Mouse (Mus musculus) brown adipose tissue, adult 24 weeks (tissue): ENCODE measurements at regions not wholly inside any gene's neighbourhood (a gene's known extent, or its start where the extent isn't known, plus 50 kb on each side); places are given as distances from the start of the nearest gene placed in this dataset.

Experiments used
- H3K27ac ChIP-seq: fragments of 200-500 bp; replicated peaks from 2 replicates; pipeline ENCODE4 v1.5.1; 2012; ENCODE audit warnings: low read depth, mild to moderate bottlenecking, low read length
- H3K4me1 ChIP-seq: fragments of 200-500 bp; 2 replicates; pipeline ENCODE4 v1.6.1; 2012; ENCODE audit warnings: low read length, mixed read lengths; ENCODE audit not compliant: control insufficient read depth, insufficient read depth, insufficient read length
- H3K4me3 ChIP-seq: fragments of 200-500 bp; 2 replicates; pipeline ENCODE4 v1.5.1; 2012; ENCODE audit warnings: low read depth, mild to moderate bottlenecking, low read length, moderate library complexity; ENCODE audit not compliant: insufficient read depth

GRCm38 (mm10) chr3:18941301-18942177, 686.9 kb downstream of the 1700064H15Rik start:
- no peaks in the 10 kb centered on the region for H3K4me1 ChIP-seq
- no peak overlapping the region for H3K4me3 ChIP-seq
- no peak overlapping the region for H3K27ac ChIP-seq

- Histone ChIP-seq H3K4me1 (no peaks in the 10 kb centered on the region), H3K4me3 (no peak overlapping the region), H3K27ac (no peak overlapping the region)
Measured at GRCm38 (mm10) chr3:18960341-18960740, 668.1 kb downstream of the 1700064H15Rik start.

DNA sequence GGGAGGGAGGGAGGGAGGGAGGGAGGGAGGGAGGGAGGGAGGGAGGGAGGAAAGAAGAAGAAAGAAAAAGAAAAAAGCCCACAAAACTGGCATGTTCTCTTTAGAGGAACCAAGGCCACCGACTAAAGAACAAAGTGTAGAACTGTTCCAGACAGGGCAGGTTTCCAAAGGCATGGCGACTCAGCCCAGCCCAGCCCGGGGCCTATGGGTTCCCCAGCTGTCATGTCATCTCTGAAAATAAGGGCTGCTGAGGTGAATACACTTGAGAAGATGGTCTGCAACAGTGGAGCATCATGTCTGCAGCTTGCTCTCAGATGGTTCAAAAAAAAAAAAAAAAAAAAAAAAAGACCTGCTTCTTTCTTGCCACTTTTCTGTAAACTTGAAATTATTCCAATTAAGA, 639.8 kb downstream of the 1700064H15Rik start:
- H3K4me3 ChIP-seq, result no peak overlapping the region
- no peaks in the 10 kb centered on the region; the same call in 1 of the 2 replicates for H3K4me1 ChIP-seq
- no peak overlapping the region for H3K27ac ChIP-seq

GRCm38 (mm10) chr3:18989577-18990240, 638.8 kb downstream of the 1700064H15Rik start:
- Histone ChIP-seq H3K27ac (no peak overlapping the region), H3K4me3 (no peak overlapping the region), H3K4me1 (no peaks in the 10 kb centered on the region; the same call in 1 of the 2 replicates)

DNA sequence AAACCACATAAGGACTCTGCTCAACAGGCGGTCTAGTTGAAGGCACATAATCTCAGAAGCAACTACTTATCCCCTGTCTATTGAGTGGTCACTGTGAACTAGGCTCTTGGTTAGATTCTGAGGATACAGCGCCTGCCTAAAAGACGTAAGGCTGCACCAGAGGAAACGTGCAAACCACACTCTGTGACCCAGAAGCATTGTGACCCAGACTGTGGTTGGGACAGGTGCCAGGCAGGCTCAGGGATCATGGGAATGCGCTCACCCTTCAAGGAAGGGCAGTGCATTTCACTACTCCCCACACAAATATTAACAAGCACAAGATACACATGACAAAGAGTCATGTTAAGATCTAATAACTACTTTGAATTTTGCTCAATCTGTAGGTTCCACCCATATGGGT, 628.3 kb downstream of the 1700064H15Rik start:
- Histone ChIP-seq H3K4me1 (peaks cover 4% of the 10 kb centered on the region; the same call in 1 of the 2 replicates), H3K4me3 (no peak overlapping the region), H3K27ac (no peak overlapping the region)

DNA sequence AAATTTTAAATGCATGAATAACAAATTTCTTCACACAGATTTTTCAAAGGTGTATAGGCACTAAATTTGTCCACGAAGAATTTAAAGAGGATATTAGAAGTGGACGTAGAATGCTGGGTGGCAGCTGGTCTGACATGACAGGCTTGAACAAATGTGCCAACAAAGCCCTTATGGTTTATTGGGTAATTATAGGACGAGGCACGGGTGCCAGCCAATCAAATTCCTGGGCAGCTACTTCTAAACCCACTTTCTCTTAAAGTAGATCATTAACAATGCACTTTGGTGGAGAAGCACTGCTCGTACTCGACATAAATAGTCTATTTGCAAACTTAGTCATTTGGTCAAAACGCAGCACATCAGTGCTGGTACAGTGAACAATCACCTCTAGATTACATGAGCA, 626.4 kb downstream of the 1700064H15Rik start:
- peaks cover 4% of the 10 kb centered on the region; the same call in 1 of the 2 replicates for H3K4me1 ChIP-seq
- no peak overlapping the region for H3K27ac ChIP-seq
- H3K4me3 ChIP-seq, result no peak overlapping the region

DNA sequence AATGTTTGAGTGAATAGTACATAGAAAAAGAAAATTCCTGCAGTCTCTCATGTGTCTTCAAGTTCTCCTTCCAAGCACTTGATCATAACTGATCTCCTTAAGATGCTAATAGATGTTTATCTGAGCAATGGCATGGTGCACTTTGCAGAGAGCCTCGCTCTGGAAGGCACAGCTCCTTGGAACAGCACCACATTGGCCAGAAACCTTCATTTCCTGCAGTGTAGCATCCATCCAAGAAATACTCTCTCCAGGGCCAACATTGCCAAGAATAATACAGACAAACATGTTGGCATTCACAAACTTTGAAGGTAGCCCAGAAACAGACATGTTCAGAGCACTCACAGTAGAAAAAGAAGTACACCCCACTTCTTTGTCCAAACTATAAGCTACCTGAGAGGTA, 623.7 kb downstream of the 1700064H15Rik start:
- Histone ChIP-seq H3K4me3 (no peak overlapping the region), H3K4me1 (peaks cover 4% of the 10 kb centered on the region; the same call in 1 of the 2 replicates), H3K27ac (no peak overlapping the region)

GRCm38 (mm10) chr3:19044566-19044965, 583.9 kb downstream of the 1700064H15Rik start:
- Histone ChIP-seq H3K27ac (no peak overlapping the region), H3K4me3 (no peak overlapping the region), H3K4me1 (no peaks in the 10 kb centered on the region)

GRCm38 (mm10) chr3:19045933-19046332, 582.5 kb downstream of the 1700064H15Rik start:
- Histone ChIP-seq H3K27ac (no peak overlapping the region), H3K4me1 (no peaks in the 10 kb centered on the region), H3K4me3 (no peak overlapping the region)

- no peak overlapping the region for H3K4me3 ChIP-seq
- H3K27ac ChIP-seq, result no peak overlapping the region
- no peaks in the 10 kb centered on the region for H3K4me1 ChIP-seq
Measured at GRCm38 (mm10) chr3:19046610-19047009, 581.9 kb downstream of the 1700064H15Rik start.

- no peak overlapping the region for H3K27ac ChIP-seq
- no peaks in the 10 kb centered on the region for H3K4me1 ChIP-seq
- H3K4me3 ChIP-seq, result no peak overlapping the region
Measured at GRCm38 (mm10) chr3:19055961-19056360, 572.5 kb downstream of the 1700064H15Rik start.

- Histone ChIP-seq H3K4me1 (no peaks in the 10 kb centered on the region), H3K4me3 (no peak overlapping the region), H3K27ac (no peak overlapping the region)
Measured at GRCm38 (mm10) chr3:19056623-19057022, 571.9 kb downstream of the 1700064H15Rik start.

DNA sequence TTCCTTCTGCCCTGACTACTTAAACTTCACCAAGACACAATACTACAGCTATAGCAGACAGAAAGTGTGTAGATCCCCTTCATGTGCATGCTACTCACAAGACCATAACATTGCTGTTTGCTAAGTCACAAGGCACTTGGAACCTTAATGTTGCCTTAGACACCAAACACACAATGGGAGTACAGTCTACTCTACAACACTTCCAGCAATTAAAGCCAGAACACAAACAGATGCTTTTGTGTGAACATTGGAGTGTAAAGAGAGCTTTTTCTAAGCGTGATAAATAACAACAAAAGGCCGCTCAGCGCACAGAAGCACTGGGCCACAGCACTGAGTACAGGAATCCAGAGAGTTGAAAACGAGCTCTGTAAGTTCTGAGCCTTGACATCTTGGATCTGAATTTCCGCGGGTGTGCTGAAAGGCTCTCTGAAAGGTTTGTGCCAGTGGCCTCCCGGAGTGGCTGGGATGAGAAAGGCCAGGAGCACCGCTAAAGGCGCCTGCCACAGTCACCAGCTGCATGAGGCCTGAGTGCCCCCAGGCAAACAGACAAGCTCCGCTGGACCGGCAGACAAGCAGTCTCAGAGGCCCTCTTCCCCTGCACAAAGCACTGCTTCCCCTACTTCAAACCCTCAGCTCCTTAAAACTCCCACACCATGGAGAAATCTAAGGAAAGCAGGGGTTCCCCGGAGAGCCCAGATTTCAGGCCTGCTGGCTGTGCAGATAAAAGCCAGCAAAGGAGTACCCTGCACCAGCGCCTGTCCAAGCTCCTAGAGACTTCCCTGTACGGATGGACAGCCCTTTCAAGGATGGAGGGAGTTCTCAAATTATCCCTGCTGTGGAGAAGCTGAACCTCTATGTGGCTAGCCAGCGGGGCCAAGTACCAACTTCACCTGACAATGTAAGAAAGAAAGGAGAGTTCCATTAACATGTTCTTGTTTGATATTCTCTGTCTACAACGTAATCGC, 568.3 kb downstream of the 1700064H15Rik start:
- Histone ChIP-seq H3K4me1 (no peaks in the 10 kb centered on the region), H3K27ac (no peak overlapping the region), H3K4me3 (no peak overlapping the region)

DNA sequence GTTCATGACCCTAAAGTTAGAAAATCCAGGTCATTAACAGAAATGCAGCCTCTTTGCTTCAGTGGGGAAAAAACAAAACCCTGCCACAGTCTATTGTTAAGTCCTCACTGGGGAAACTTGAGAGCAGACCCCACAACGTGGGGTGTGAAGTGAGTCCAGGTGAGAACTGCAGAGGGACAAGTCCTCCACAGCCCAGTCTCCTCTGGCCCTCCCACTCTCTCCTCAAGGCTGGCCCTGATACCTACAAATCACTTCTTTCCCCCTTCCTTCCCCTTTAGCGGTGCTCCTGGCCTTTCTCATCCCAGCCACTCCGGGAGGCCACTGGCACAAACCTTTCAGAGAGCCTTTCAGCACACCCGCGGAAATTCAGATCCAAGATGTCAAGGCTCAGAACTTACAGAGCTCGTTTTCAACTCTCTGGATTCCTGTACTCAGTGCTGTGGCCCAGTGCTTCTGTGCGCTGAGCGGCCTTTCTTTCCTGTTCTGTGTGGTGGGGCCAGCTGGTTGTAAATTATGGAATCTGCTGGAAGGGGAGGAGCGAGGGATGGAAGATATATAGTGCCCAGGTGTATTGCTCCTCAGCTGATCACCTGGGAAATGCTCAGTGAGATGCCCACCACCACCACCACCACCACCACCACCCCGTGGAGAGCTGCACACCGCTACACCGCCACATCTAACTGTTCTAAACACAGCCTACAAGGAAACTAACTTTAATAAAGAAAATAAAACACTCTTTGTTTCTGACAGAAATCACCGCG, 566.8 kb downstream of the 1700064H15Rik start:
- Histone ChIP-seq H3K27ac (no peak overlapping the region), H3K4me3 (no peak overlapping the region), H3K4me1 (no peaks in the 10 kb centered on the region)
